Mouse (Mus musculus) heart, embryonic 15.5 days (tissue): ENCODE data around the gene Vmn1r212. TPM values are rescaled to one million over a fixed set of nuclear protein-coding genes. Genes with fewer than 3 reads are reported as not detected.
"Not testable (repeated sequence)": the region's sequence is repeated elsewhere in the genome, so short reads cannot be mapped to it uniquely, and the experiment has no call there.

Source experiments
- ATAC-seq: fragments of 200-750 bp; cut with Nextera tagmentation; replicated peaks from 2 replicates; pipeline ENCODE4 v1.8.0; 2017; ENCODE audit warnings: low read depth, moderate TSS enrichment; ENCODE audit not compliant: insufficient number of reproducible peaks, insufficient read depth, low FRiP score
- H3K27ac ChIP-seq: fragments of 300-500 bp; sonication (generic); 2 replicates; pipeline ENCODE4 v1.5.1; 2015; ENCODE audit warnings: mild to moderate bottlenecking, inconsistent platforms
- H3K27me3 ChIP-seq: fragments of 300-500 bp; sonication (generic); 2 replicates; pipeline ENCODE4 v1.6.1; 2015; ENCODE audit warnings: inconsistent platforms
- H3K36me3 ChIP-seq: fragments of 300-500 bp; sonication (generic); 2 replicates; pipeline ENCODE4 v1.6.1; 2015; ENCODE audit warnings: mild to moderate bottlenecking, inconsistent platforms
- H3K4me1 ChIP-seq: fragments of 300-500 bp; sonication (generic); replicated peaks from 2 replicates; pipeline ENCODE4 v1.6.1; 2015; ENCODE audit warnings: inconsistent platforms
- H3K4me2 ChIP-seq: fragments of 300-500 bp; sonication (generic); 2 replicates; pipeline ENCODE4 v1.6.1; 2015; ENCODE audit warnings: inconsistent platforms, mild to moderate bottlenecking, moderate library complexity
- H3K4me3 ChIP-seq: fragments of 300-500 bp; sonication (generic); 2 replicates; pipeline ENCODE4 v1.5.1; 2015; ENCODE audit warnings: mild to moderate bottlenecking, inconsistent platforms
- H3K9ac ChIP-seq: fragments of 300-500 bp; sonication (generic); 2 replicates; pipeline ENCODE4 v1.6.1; 2015; ENCODE audit warnings: mild to moderate bottlenecking, inconsistent platforms
- H3K9me3 ChIP-seq: fragments of 300-500 bp; sonication (generic); replicated peaks from 2 replicates; pipeline ENCODE4 v1.6.1; 2016; ENCODE audit warnings: inconsistent platforms
- WGBS: fragments of 180-500 bp; shearing (Covaris S2); methylation state at CpG from one replicate; pipeline ENCODE4 v1.1.7; 2015; ENCODE audit warnings: mixed read lengths; 5-methylcytosine and 5-hydroxymethylcytosine counted together
- polyA plus RNA-seq: library from polyadenylated mRNA; unstranded; fragments of >200 nt; fragmentation: Nextera tagmentation; extraction: Ambion mirVana; gene quantifications from 2 replicates; pipeline ENCODE4 v1.2.1, GENCODE M21; 2015

The Vmn1r212 gene
- polyA plus RNA-seq: not detected in 2 replicates

DNA sequence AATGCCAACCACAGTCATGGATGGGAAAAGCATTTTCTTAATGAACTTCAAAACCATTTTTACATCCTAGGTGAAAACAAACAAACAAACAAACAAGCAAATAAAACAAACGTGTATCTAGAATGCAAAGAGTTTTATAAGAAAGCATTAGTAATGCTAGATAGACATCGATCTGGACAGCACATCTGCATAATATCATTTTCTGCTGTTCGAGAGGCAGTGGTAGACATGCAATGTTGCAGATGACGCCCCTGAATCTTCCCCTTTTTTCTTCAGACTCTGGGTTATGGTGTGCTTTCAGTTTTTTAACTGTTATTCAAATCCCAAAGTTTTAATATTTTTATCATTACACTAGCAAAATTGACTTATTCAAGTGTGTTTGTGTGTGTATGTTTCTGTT is at the start of gene Vmn1r212:
TSS of gene Vmn1r212 (minus strand) at position 101 of the 400 bp plus-strand sequence.
- no peak within 1 kb of the TSS for H3K27ac ChIP-seq
- ATAC-seq: no peak
- no peaks in the 10 kb centered on the region for H3K9me3 ChIP-seq
- H3K4me2 ChIP-seq: no peak within 1 kb of the TSS
- no peaks in the 10 kb centered on the region for H3K36me3 ChIP-seq
- WGBS: 66% methylated on average over 4 of the region's 4 CpGs
- H3K4me1 ChIP-seq: no peaks in the 10 kb centered on the region
- H3K27me3 ChIP-seq: no peaks in the 10 kb centered on the region
- H3K4me3 ChIP-seq: no peak within 1 kb of the TSS
- no peak within 1 kb of the TSS for H3K9ac ChIP-seq

- Histone ChIP-seq H3K4me3 (no peak overlapping the region), H3K4me1 (no peaks in the 10 kb centered on the region), H3K9ac (no peak overlapping the region), H3K4me2 (no peak overlapping the region), H3K27me3 (no peaks in the 10 kb centered on the region), H3K36me3 (no peaks in the 10 kb centered on the region), H3K9me3 (no peaks in the 10 kb centered on the region), H3K27ac (no peak overlapping the region)
- ATAC-seq: no peak
- WGBS: 83% methylated on average over 1 of the region's 1 CpGs
Observed at GRCm38 (mm10) chr13:22879257-22879656, 4.7 kb downstream of the Vmn1r212 start.

GRCm38 (mm10) chr13:22857461-22857860 is 26.5 kb downstream of the Vmn1r212 start, which contains the start of gene Vmn1r211:
Vmn1r211 (minus strand) TSS chr13:22857561.
- Histone ChIP-seq H3K9me3 (no peaks in the 10 kb centered on the region), H3K9ac (no peak within 1 kb of the TSS), H3K36me3 (no peaks in the 10 kb centered on the region), H3K4me2 (no peak within 1 kb of the TSS), H3K27ac (no peak within 1 kb of the TSS), H3K4me1 (no peaks in the 10 kb centered on the region), H3K4me3 (no peak within 1 kb of the TSS), H3K27me3 (no peaks in the 10 kb centered on the region)
- no peak for ATAC-seq
- 48% methylated on average over 1 of the region's 1 CpGs for WGBS

DNA sequence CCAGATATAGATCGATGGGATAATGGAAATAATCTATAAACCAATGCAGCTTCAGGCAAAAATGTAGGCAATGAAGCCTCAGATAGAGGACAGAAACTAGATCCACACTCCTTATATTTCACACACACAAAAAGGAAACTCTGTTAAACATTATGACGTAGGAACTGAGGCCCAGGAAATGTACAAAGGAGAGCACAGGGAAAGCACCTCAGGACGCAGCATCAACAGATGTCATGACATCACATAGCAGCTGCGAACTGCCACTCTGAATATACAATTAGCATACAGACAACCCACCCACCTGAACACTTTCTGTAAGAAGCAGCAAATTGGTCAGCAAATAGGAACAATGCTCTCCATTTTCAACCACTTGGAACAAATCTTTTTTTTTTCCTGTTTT is 29.2 kb downstream of the Vmn1r212 start:
- H3K9me3 ChIP-seq: no peaks in the 10 kb centered on the region
- H3K4me1 ChIP-seq: no peaks in the 10 kb centered on the region
- no peak overlapping the region for H3K4me2 ChIP-seq
- no peak overlapping the region for H3K27ac ChIP-seq
- H3K9ac ChIP-seq: no peak overlapping the region
- no peaks in the 10 kb centered on the region for H3K27me3 ChIP-seq
- H3K36me3 ChIP-seq: no peaks in the 10 kb centered on the region
- ATAC-seq: no peak
- WGBS: 68% methylated on average over 4 of the region's 4 CpGs
- no peak overlapping the region for H3K4me3 ChIP-seq

- no peak for ATAC-seq
- 69% methylated on average over 1 of the region's 1 CpGs for WGBS
Observed at GRCm38 (mm10) chr13:22846798-22847197, 37.2 kb downstream of the Vmn1r212 start.

DNA sequence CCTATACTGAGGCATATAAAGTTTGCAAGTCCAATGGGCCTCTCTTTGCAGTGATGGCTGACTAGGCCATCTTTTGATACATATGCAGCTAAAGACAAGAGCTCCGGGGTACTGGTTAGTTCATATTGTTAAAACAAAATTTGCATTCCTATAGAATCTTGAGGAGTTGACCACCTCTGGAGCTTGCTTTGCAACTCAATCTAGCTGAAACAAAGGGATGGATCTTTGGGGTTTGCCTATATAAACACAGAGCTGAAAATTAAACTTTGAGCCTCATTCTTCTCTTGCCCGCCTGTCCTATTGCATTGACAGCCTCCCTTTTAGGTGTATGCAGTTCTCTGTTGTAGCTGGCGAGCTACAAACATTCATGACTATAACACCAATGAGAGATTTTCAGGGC is 39.7 kb downstream of the Vmn1r212 start:
- not testable (repeated sequence) for H3K36me3 ChIP-seq, ATAC-seq, H3K9me3 ChIP-seq, H3K4me3 ChIP-seq, H3K4me1 ChIP-seq, H3K27me3 ChIP-seq, H3K9ac ChIP-seq, H3K27ac ChIP-seq, H3K4me2 ChIP-seq
- 67% methylated on average over 3 of the region's 3 CpGs for WGBS

More at GRCm38 (mm10) chr13:22846798-22847197, 37.2 kb downstream of the Vmn1r212 start:
- no peaks in the 10 kb centered on the region for H3K27me3 ChIP-seq
- no peaks in the 10 kb centered on the region for H3K36me3 ChIP-seq
- H3K4me1 ChIP-seq: no peaks in the 10 kb centered on the region
- H3K4me3 ChIP-seq: no peak overlapping the region
- H3K27ac ChIP-seq: no peak overlapping the region
- H3K9ac ChIP-seq: no peak overlapping the region
- H3K9me3 ChIP-seq: no peaks in the 10 kb centered on the region
- H3K4me2 ChIP-seq: no peak overlapping the region

Other genes starting within 250 kb of the Vmn1r212 start
- gene Vmn1r207-ps, start 154.6 kb downstream of the Vmn1r212 start, polyA plus RNA-seq: not detected in 2 replicates
- gene Vmn1r208, start 106.8 kb downstream of the Vmn1r212 start, polyA plus RNA-seq: not detected in 2 replicates
- not detected in 2 replicates for gene Vmn1r209, start 74.5 kb downstream of the Vmn1r212 start, polyA plus RNA-seq
- not detected in 2 replicates for gene Vmn1r210, start 52.9 kb downstream of the Vmn1r212 start, polyA plus RNA-seq
- not detected in 2 replicates for gene Vmn1r211, start 26.6 kb downstream of the Vmn1r212 start, polyA plus RNA-seq
- not detected in 2 replicates for gene Vmn1r213, start 123.5 kb upstream of the Vmn1r212 start, polyA plus RNA-seq
- gene Vmn1r214, start 146.2 kb upstream of the Vmn1r212 start, polyA plus RNA-seq: not detected in 2 replicates
- gene Vmn1r215, start 183.8 kb upstream of the Vmn1r212 start, polyA plus RNA-seq: not detected in 2 replicates
- gene Vmn1r217, start 234.0 kb upstream of the Vmn1r212 start, polyA plus RNA-seq: not detected in 2 replicates
- not detected in 2 replicates for gene Vmn1r218, start 248.9 kb upstream of the Vmn1r212 start, polyA plus RNA-seq